Mouse (Mus musculus) kidney, embryonic 14.5 days (tissue): ENCODE measurements around the gene St8sia6. TPM values are rescaled to one million over a fixed set of nuclear protein-coding genes. Genes with fewer than 3 reads are reported as not detected.

ENCODE experiments used
- ATAC-seq: fragments of 200-750 bp; cut with Nextera tagmentation; 2 replicates; pipeline ENCODE4 v1.8.0; 2017; ENCODE audit warnings: moderate number of reproducible peaks, mild to moderate bottlenecking, moderate TSS enrichment, moderate library complexity; ENCODE audit not compliant: low FRiP score, low TSS enrichment
- H3K27ac ChIP-seq: fragments of 300-500 bp; sonication (generic); 2 replicates; pipeline ENCODE4 v1.5.1; 2014; ENCODE audit warnings: low read depth, mild to moderate bottlenecking, low read length, moderate library complexity, mixed read lengths
- H3K27me3 ChIP-seq: fragments of 300-500 bp; sonication (generic); 2 replicates; pipeline ENCODE4 v1.6.1; 2014; ENCODE audit warnings: mild to moderate bottlenecking, low read length; ENCODE audit not compliant: control insufficient read depth, insufficient read depth
- H3K36me3 ChIP-seq: fragments of 300-500 bp; sonication (generic); 2 replicates; pipeline ENCODE4 v1.6.1; 2014; ENCODE audit warnings: low read length, mixed read lengths; ENCODE audit not compliant: control insufficient read depth, insufficient read depth
- H3K4me1 ChIP-seq: fragments of 300-500 bp; sonication (generic); 2 replicates; pipeline ENCODE4 v1.6.1; 2014; ENCODE audit warnings: low read length, mixed read lengths; ENCODE audit not compliant: control insufficient read depth, insufficient read depth
- H3K4me2 ChIP-seq: fragments of 300-500 bp; sonication (generic); replicated peaks from 2 replicates; pipeline ENCODE4 v1.6.1; 2014; ENCODE audit warnings: low read depth, mild to moderate bottlenecking, low read length
- H3K4me3 ChIP-seq: fragments of 300-500 bp; sonication (generic); 2 replicates; pipeline ENCODE4 v1.5.1; 2014; ENCODE audit warnings: mild to moderate bottlenecking, low read length
- H3K9ac ChIP-seq: fragments of 300-500 bp; sonication (generic); 2 replicates; pipeline ENCODE4 v1.6.1; 2014; ENCODE audit warnings: low read depth, mild to moderate bottlenecking, low read length, moderate library complexity
- H3K9me3 ChIP-seq: fragments of 300-500 bp; sonication (generic); 2 replicates; pipeline ENCODE4 v1.6.1; 2016; ENCODE audit warnings: low read length; ENCODE audit not compliant: control insufficient read depth
- WGBS: fragments of 180-500 bp; shearing (Covaris S2); extraction: QIAGEN DNeasy Blood & Tissue Kit; methylation state at CpG from one replicate; pipeline ENCODE4 v1.1.7; 2014; 5-methylcytosine and 5-hydroxymethylcytosine counted together
- polyA plus RNA-seq: library from polyadenylated mRNA; unstranded; fragments of >200 nt; fragmentation: Nextera tagmentation; extraction: Ambion mirVana; gene quantifications from 2 replicates; pipeline ENCODE4 v1.2.1, GENCODE M21; 2014

St8sia6 gene
- polyA plus RNA-seq, 1 experiment from 2014 or later: 4.5 TPM

GRCm38 (mm10) chr2:13718628-13719185 lies 75.2 kb downstream of the St8sia6 start:
- Histone ChIP-seq H3K9me3 (no peaks in the 10 kb centered on the region), H3K27ac (no peak overlapping the region), H3K36me3 (no peaks in the 10 kb centered on the region), H3K4me2 (no peak overlapping the region), H3K27me3 (no peaks in the 10 kb centered on the region), H3K4me1 (no peaks in the 10 kb centered on the region), H3K9ac (no peak overlapping the region), H3K4me3 (no peak overlapping the region)
- ATAC-seq: no peak
- 80% methylated on average over 6 of the region's 6 CpGs for WGBS

- no peak for ATAC-seq
- Histone ChIP-seq H3K4me3 (no peak overlapping the region), H3K27ac (no peak overlapping the region), H3K4me2 (no peak overlapping the region), H3K27me3 (no peaks in the 10 kb centered on the region), H3K9me3 (no peaks in the 10 kb centered on the region), H3K9ac (no peak overlapping the region), H3K4me1 (no peaks in the 10 kb centered on the region), H3K36me3 (no peaks in the 10 kb centered on the region)
- 54% methylated on average over 1 of the region's 1 CpGs for WGBS
Observed at GRCm38 (mm10) chr2:13708785-13709184, 85.1 kb downstream of the St8sia6 start.

- Histone ChIP-seq H3K4me3 (no peak overlapping the region), H3K9me3 (no peaks in the 10 kb centered on the region), H3K4me1 (no peaks in the 10 kb centered on the region), H3K9ac (no peak overlapping the region), H3K4me2 (no peak overlapping the region), H3K27me3 (no peaks in the 10 kb centered on the region), H3K36me3 (no peaks in the 10 kb centered on the region), H3K27ac (no peak overlapping the region)
- ATAC-seq: no peak
Observed at GRCm38 (mm10) chr2:13697514-13697913, 96.3 kb downstream of the St8sia6 start.

GRCm38 (mm10) chr2:13694417-13694816 lies 99.4 kb downstream of the St8sia6 start:
- 78% methylated on average over 2 of the region's 2 CpGs for WGBS
- Histone ChIP-seq H3K4me2 (no peak overlapping the region), H3K9ac (no peak overlapping the region), H3K36me3 (no peaks in the 10 kb centered on the region), H3K4me3 (no peak overlapping the region), H3K9me3 (no peaks in the 10 kb centered on the region), H3K27me3 (no peaks in the 10 kb centered on the region), H3K27ac (no peak overlapping the region), H3K4me1 (no peaks in the 10 kb centered on the region)
- ATAC-seq: no peak

GRCm38 (mm10) chr2:13684380-13684779 lies 109.5 kb downstream of the St8sia6 start:
- no peak overlapping the region for H3K4me3 ChIP-seq
- whole genome bisulfite sequencing: 82% methylated on average over 4 of the region's 4 CpGs
- no peak overlapping the region for H3K4me2 ChIP-seq
- no peaks in the 10 kb centered on the region for H3K9me3 ChIP-seq
- H3K27me3 ChIP-seq: no peaks in the 10 kb centered on the region
- no peaks in the 10 kb centered on the region for H3K36me3 ChIP-seq
- ATAC-seq: no peak
- H3K4me1 ChIP-seq: no peaks in the 10 kb centered on the region
- no peak overlapping the region for H3K9ac ChIP-seq
- H3K27ac ChIP-seq: no peak overlapping the region

GRCm38 (mm10) chr2:13683205-13683570 lies 110.7 kb downstream of the St8sia6 start:
- H3K9ac ChIP-seq: no peak overlapping the region
- 60% methylated on average over 2 of the region's 2 CpGs for WGBS
- H3K36me3 ChIP-seq: no peaks in the 10 kb centered on the region
- H3K4me3 ChIP-seq: no peak overlapping the region
- H3K27me3 ChIP-seq: no peaks in the 10 kb centered on the region
- H3K4me2 ChIP-seq: no peak overlapping the region
- no peak for ATAC-seq
- no peaks in the 10 kb centered on the region for H3K4me1 ChIP-seq
- H3K27ac ChIP-seq: no peak overlapping the region
- no peaks in the 10 kb centered on the region for H3K9me3 ChIP-seq

- WGBS: 56% methylated on average over 4 of the region's 4 CpGs
- Histone ChIP-seq H3K9me3 (no peaks in the 10 kb centered on the region), H3K4me2 (no peak overlapping the region), H3K4me1 (no peaks in the 10 kb centered on the region), H3K4me3 (no peak overlapping the region), H3K27ac (no peak overlapping the region), H3K9ac (no peak overlapping the region), H3K36me3 (no peaks in the 10 kb centered on the region), H3K27me3 (no peaks in the 10 kb centered on the region)
- no peak for ATAC-seq
Observed at GRCm38 (mm10) chr2:13682488-13683204, 111.2 kb downstream of the St8sia6 start.

- Histone ChIP-seq H3K27ac (no peak overlapping the region), H3K4me2 (no peak overlapping the region), H3K4me3 (no peak overlapping the region), H3K27me3 (no peaks in the 10 kb centered on the region), H3K4me1 (no peaks in the 10 kb centered on the region), H3K9ac (no peak overlapping the region), H3K9me3 (no peaks in the 10 kb centered on the region), H3K36me3 (no peaks in the 10 kb centered on the region)
- ATAC-seq: no peak
- 66% methylated on average over 3 of the region's 3 CpGs for WGBS
Observed at GRCm38 (mm10) chr2:13672946-13673345, 120.9 kb downstream of the St8sia6 start.

GRCm38 (mm10) chr2:13672426-13672825 lies 121.4 kb downstream of the St8sia6 start:
- H3K4me3 ChIP-seq: no peak overlapping the region
- H3K4me1 ChIP-seq: no peaks in the 10 kb centered on the region
- 89% methylated on average over 12 of the region's 12 CpGs for WGBS

More at GRCm38 (mm10) chr2:13672426-13672825, 121.4 kb downstream of the St8sia6 start:
- Histone ChIP-seq H3K9ac (no peak overlapping the region), H3K27ac (no peak overlapping the region), H3K27me3 (no peaks in the 10 kb centered on the region), H3K36me3 (no peaks in the 10 kb centered on the region), H3K4me2 (no peak overlapping the region), H3K9me3 (no peaks in the 10 kb centered on the region)
- ATAC-seq: no peak
